Mouse (Mus musculus) left cerebral cortex, adult 8-10 months (tissue): Measurements from ENCODE around the gene Tnfrsf4. TPM values are rescaled to one million over a fixed set of nuclear protein-coding genes. Genes with fewer than 3 reads are reported as not detected.

ENCODE experiments used
- DNase-seq, 2 experiments: peaks; one replicate each; pipeline ENCODE4 v3.0.0; 2022; ENCODE audit warnings: low spot score in 2 of 2
- total RNA-seq, 4 experiments: library from RNA; stranded (reverse); gene quantifications; 2 replicates each; pipeline ENCODE4 v1.2.4; 2022

Tnfrsf4 gene
- 1 to 10 TPM in 3 of 4 experiments, under 1 TPM in 1; 0.91 to 3.5 (median 1.5) TPM for total RNA-seq

GRCm38 (mm10) chr4:156013637-156014036 lies at the start of gene Tnfrsf4:
TSS of gene Tnfrsf4 (plus strand) at chr4:156013843.
- DNase-seq: peak in 1 of 2 experiments; percentile 73

- no peak for DNase-seq
Measured at GRCm38 (mm10) chr4:155964396-155964795, 49.2 kb upstream of the Tnfrsf4 start.

DNA sequence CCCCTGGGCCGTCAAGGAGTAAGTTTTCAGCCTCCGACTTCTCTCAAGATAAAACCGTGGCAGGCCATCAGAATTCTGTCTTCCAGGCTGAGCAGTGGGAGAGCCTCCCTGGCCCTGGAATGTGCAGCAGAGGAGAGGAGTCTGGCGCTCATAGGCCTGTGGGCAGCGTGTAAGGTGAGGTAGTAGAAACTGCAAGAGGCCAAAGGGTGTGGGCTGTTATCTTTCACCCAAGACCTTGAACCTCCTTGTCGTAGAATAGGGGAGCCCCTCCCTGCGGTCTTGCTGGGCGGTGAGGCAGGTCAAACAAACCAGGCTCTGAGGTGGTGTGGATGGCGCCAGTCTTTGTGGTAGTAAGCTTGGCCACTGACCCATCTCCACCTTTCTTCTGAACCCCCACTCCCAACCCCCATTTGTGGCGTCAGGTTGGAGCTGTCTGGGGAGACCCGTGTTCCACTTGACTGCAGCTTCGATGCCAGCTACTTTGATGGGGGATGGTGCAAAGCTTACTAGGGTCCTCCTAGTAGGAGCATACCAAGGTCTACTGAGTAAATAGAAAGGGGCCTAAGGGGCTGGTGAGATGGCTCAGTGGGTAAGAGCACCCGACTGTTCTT lies 44.5 kb upstream of the Tnfrsf4 start:
- no peak for DNase-seq

GRCm38 (mm10) chr4:155970286-155970685 lies 43.4 kb upstream of the Tnfrsf4 start:
- DNase-seq: no peak

GRCm38 (mm10) chr4:155972651-155973050 lies 41.0 kb upstream of the Tnfrsf4 start:
- DNase-seq: no peak

GRCm38 (mm10) chr4:155973239-155973638 lies 40.4 kb upstream of the Tnfrsf4 start:
- DNase-seq: no peak

GRCm38 (mm10) chr4:155981436-155982082 lies 32.1 kb upstream of the Tnfrsf4 start:
- DNase-seq: no peak

DNA sequence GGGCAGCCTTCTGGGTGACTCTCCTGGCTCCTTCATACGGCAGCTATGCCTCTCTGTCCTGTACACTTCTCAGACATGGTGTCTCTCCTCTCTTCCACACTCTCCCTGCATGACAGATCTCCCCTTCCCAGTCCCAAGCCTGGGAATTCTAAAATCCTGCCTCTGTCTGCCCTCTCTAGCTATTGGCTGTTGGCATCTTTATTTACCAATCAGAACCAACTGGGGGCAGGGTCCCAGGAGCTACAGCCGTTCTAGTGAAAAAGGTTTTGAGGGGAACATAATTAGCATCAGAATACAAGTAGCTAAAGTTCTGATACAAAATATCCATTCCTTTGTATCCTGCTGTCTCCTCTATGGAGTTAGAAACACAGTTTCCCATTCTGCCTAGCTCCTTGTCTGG lies 29.9 kb upstream of the Tnfrsf4 start:
- DNase-seq: no peak

GRCm38 (mm10) chr4:155991211-155991907 lies 22.3 kb upstream of the Tnfrsf4 start:
- DNase-seq: peak in 1 of 2 experiments; percentile 53

DNA sequence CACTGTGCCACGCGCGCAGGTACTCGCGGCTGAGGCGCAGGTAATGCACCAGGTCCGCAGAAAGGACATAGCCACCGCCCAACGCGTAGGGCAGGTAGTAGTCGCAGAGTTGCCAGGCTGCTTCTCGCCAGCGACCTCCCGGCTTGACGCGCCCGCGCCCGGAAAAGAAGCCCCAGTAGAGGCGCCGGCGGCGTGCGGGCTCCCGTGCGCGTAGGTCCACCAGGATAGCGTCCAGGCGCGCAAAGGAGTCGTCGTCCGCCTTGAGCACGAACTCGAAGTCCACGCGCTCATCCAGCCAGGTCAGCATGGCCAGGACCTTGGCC lies 21.8 kb upstream of the Tnfrsf4 start:
- peak in 1 of 2 experiments; percentile 36 for DNase-seq

DNA sequence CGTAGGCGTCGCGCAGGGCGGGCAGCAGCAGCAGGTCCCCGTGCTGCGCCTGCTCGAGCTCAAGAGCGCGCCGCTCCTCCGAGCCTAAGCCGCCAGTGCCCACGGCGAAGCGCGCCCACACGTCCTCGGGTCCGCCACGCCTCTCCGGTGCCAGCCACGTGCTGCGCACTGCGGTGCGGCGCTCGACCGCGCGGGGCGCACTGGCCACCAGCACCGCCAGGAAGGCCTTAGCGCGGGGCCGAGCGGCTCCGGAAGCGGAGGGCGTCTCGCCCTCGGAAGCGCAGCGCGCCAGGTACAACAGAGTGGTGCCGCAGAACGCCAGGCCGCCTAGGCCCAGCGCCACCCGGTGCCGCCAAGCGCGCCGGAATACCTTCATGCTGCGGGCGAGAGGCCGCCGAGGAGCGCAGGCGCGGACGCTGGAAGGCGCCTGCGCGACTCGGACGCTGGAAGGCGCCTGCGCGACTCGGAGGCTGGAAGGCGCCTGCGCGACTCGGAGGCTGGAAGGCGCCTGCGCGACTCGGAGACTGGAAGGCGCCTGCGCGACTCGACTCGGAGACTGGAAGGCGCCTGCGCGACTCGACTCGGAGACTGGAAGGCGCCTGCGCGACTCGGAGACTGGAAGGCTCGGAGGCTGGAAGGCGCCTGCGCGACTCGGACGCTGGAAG lies 21.3 kb upstream of the Tnfrsf4 start, which contains the start of the genes B3galt6 and Sdf4:
Gene B3galt6, minus strand, starts transcription at position 409 of the 665 bp plus-strand sequence.
Gene Sdf4, plus strand, starts transcription at position 632 of the 665 bp plus-strand sequence.
- peak; percentile 85 for DNase-seq

DNA sequence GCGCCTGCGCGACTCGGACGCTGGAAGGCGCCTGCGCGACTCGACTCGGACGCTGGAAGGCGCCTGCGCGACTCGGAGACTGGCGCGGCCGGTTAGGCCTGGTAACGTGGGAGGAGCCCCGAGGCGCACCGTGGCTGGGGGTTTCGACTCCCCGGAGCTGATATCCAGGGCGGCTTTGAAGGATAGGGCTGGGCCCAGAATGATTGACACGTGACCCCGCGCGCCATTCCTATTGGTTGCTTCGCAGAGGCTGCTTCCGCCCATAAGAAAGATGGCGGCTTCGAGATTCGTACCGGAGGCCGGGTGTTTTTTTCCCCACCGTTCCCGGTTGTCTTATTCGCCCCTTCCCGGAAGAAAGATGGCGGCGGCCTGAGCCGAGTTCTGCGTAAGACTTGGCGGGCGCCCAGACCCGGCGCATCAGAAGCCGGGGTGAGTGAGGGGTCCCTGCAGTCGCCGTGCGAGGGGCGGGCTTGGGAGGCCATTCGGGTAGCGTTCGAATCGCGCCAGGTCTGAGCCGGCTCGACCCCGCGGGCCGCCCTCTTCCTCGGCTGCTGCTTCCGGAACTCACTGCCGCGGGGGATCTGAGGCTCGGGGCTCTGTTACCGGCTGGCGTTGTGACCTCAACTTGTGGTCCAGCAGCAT lies 20.6 kb upstream of the Tnfrsf4 start:
- DNase-seq: peak; percentile 94 to 98

DNA sequence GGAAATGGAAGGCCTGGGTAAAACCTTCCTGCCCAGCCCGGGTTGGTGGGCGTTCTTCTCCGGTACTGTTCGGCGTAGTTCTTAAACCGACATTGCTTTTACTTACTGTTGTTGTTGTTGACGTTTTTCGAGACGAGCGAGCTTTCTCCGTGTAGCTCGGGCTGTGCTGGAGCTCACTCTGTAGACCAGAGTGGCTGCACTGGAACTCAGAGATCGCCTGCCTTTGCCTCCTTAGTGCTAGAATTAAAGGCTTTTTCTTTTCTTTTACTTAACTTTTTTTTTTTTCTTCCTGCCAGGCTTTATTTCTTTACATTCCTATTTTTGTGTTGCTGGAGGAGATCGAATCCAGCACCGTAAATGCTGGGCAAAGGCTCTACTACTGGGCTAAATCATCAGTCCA lies 20.0 kb upstream of the Tnfrsf4 start:
- DNase-seq: no peak

DNA sequence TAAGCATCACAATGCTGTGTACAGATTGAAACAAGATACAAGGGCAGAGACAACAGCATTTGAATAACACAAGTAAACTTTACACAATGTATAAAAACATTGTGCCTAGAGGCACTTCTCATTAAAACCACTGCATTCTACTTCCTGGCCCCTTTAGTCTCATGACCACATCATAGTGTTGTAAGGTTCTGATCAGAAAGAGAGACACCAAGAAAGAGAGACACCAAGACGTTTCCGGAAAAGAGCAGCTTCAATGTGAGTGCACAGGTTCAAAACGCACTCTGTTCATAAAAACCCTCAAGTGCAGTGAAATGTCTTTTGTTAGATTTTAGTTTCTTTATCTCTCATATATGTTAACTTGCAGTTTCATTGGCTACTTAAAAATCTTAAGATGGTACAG lies 9.5 kb upstream of the Tnfrsf4 start:
- no peak for DNase-seq

- DNase-seq: no peak
Measured at GRCm38 (mm10) chr4:156008369-156008768, 5.3 kb upstream of the Tnfrsf4 start.

DNA sequence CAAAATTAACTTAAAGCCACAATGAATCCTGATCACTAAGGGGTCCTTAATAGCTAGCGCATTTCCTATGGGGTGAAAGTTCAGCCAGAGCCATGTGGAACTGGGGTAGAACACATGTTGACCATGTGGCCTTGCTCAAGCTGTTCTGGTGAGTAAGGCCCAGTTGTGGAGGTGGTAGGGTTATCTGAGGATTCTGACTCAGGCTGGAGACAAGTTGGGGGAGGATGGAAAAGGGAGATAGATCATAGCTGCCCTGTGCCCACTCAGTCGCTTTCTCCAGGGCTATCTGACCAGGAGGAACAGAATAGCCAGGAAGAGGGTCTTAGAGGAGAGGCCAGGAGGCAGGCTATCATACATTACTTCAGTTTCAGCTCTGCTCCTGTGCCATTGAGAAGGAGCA lies 793 bp downstream of the Tnfrsf4 start:
- DNase-seq: no peak

- DNase-seq: no peak
Measured at GRCm38 (mm10) chr4:156019771-156020170, 6.1 kb downstream of the Tnfrsf4 start.

DNA sequence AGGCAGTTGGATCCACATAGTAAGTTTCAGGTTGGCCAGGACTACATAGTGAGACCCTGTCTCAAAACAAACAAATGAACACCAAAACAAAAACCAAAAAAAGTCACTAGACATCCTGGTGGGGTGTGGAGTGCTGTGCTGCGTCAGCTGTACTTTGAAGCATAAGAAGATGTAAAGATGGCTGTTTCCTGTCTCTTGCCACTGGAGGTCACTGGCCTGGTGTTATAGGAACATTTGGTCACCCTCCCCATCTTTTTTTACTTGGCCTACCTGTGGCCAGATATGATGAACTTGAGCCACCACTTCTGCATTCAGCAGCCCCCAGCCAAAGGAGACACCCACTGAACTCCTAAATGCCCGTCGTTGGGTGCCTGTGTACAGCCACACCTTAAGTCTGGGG lies 7.7 kb downstream of the Tnfrsf4 start:
- no peak for DNase-seq

GRCm38 (mm10) chr4:156021942-156022419 lies 8.3 kb downstream of the Tnfrsf4 start:
- DNase-seq: no peak

GRCm38 (mm10) chr4:156023520-156023919 lies 9.9 kb downstream of the Tnfrsf4 start:
- DNase-seq: no peak

GRCm38 (mm10) chr4:156024184-156024583 lies 10.5 kb downstream of the Tnfrsf4 start:
- no peak for DNase-seq
